ENCODE assay signal across 8 mouse cellular contexts in the genomic region with DNA sequence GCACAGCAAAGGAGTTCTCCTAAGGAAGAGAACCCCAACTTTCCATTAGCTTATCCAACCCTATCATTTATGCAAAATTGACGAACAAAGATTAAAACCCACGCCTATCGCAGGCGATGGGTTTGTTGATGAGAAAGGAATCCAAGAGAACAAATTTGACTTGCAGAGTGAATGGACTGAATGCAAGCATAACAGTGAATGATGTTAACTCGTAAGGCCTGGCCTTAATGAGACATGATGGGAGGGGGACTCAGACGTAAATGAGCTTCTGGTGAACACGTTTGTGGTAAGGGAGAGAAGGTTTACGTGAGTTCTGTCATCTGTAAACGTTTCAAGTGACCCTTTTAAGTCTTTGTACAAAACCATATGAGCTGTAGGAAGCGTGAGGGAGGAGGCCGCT. TPM values are rescaled to one million over a fixed set of nuclear protein-coding genes. Genes with fewer than 3 reads are reported as not detected.
DNase-seq lines count a peak whose midpoint lies in the region; ATAC-seq and TF ChIP-seq lines count a peak whose summit lies in the region.

No protein-coding gene starts in this region.

- H3K4me1 ChIP-seq in lung, embryonic 14.5 days (ENCODE audit: insufficient read depth) = no peaks in the 10 kb centered on the region
- peaks cover 15% of the 10 kb centered on the region for H3K4me1 ChIP-seq in forebrain, embryonic 16.5 days (replicated peaks; ENCODE audit: control insufficient read depth, insufficient read depth, low read length)
- H3K4me1 ChIP-seq in limb, embryonic 12.5 days (replicated peaks) = peaks cover 31% of the 10 kb centered on the region
- peaks cover 8% of the 10 kb centered on the region for H3K4me1 ChIP-seq in neural tube, embryonic 14.5 days (ENCODE audit: control insufficient read depth, insufficient read depth, low read length)

- peak overlapping the region; percentile 96 for H3K4me2 ChIP-seq in lung, embryonic 14.5 days
- H3K4me2 ChIP-seq in forebrain, embryonic 16.5 days (ENCODE audit: low read length) = peak overlapping the region; percentile 88
- H3K4me2 ChIP-seq in limb, embryonic 12.5 days = peak overlapping the region; percentile 100
- H3K4me2 ChIP-seq in neural tube, embryonic 14.5 days (ENCODE audit: low read depth, low read length) = peak overlapping the region; percentile 100

- TF ChIP-seq CTCF in lung, embryonic 14.5 days (IDR thresholded peaks at IDR 0.05; ENCODE audit: low read depth) = no peak

- DNase-seq in lung, embryonic 14.5 days = no peak
- DNase-seq in lung, postnatal 36 days = no peak
- no peak for DNase-seq in spleen, postnatal 4 days (ENCODE audit: low spot score in 2 of 2)
- no peak for DNase-seq in spleen, postnatal 10 days (ENCODE audit: low spot score in 2 of 2)

- H3K36me3 ChIP-seq in lung, embryonic 14.5 days (ENCODE audit: insufficient read depth) = no peaks in the 10 kb centered on the region
- no peaks in the 10 kb centered on the region for H3K36me3 ChIP-seq in forebrain, embryonic 16.5 days (ENCODE audit: control insufficient read depth, insufficient read depth)
- no peaks in the 10 kb centered on the region for H3K36me3 ChIP-seq in limb, embryonic 12.5 days
- H3K36me3 ChIP-seq in neural tube, embryonic 14.5 days (ENCODE audit: control insufficient read depth, insufficient read depth, low read length) = no peaks in the 10 kb centered on the region

- peak overlapping the region; percentile 53 for H3K4me3 ChIP-seq in lung, embryonic 14.5 days (ENCODE audit: low read depth, low read length)
- peak overlapping the region; percentile 50 for H3K4me3 ChIP-seq in forebrain, embryonic 16.5 days (replicated peaks; ENCODE audit: low read length)
- peak overlapping the region; percentile 57 for H3K4me3 ChIP-seq in limb, embryonic 12.5 days (replicated peaks)
- peak overlapping the region; percentile 56 for H3K4me3 ChIP-seq in neural tube, embryonic 14.5 days (ENCODE audit: low read depth, low read length)

- WGBS in lung, embryonic 14.5 days = 14% methylated on average over 11 of the region's 11 CpGs
- 7% methylated on average over 11 of the region's 11 CpGs for WGBS in forebrain, embryonic 16.5 days
- WGBS in limb, embryonic 12.5 days = 3% methylated on average over 11 of the region's 11 CpGs
- WGBS in neural tube, embryonic 14.5 days = 10% methylated on average over 11 of the region's 11 CpGs

- no peak for ATAC-seq in lung, embryonic 14.5 days (ENCODE audit: insufficient read depth)
- no peak for ATAC-seq in forebrain, embryonic 16.5 days
- ATAC-seq in limb, embryonic 12.5 days (ENCODE audit: insufficient number of reproducible peaks, insufficient read depth, low FRiP score, low TSS enrichment, low read depth) = no peak
- ATAC-seq in neural tube, embryonic 14.5 days (ENCODE audit: low read depth) = no peak
- no peak for ATAC-seq in frontal cortex, adult (ENCODE audit: low TSS enrichment)

- H3K9ac ChIP-seq in lung, embryonic 14.5 days = no peak overlapping the region; the same call in 1 of the 2 replicates
- peak overlapping the region; percentile 55; the same call in 1 of the 2 replicates for H3K9ac ChIP-seq in forebrain, embryonic 16.5 days (replicated peaks; ENCODE audit: low read depth, low read length)
- H3K9ac ChIP-seq in limb, embryonic 12.5 days (replicated peaks) = no peak overlapping the region
- H3K9ac ChIP-seq in neural tube, embryonic 14.5 days (replicated peaks; ENCODE audit: low read depth, low read length) = peak overlapping the region; percentile 61; the same call in 1 of the 2 replicates

- no peaks in the 10 kb centered on the region; the same call in 1 of the 2 replicates for H3K9me3 ChIP-seq in lung, embryonic 14.5 days (ENCODE audit: low read depth, low read length)
- H3K9me3 ChIP-seq in forebrain, embryonic 16.5 days (ENCODE audit: control insufficient read depth, low read length) = no peaks in the 10 kb centered on the region
- H3K9me3 ChIP-seq in limb, embryonic 12.5 days = no peaks in the 10 kb centered on the region
- H3K9me3 ChIP-seq in neural tube, embryonic 14.5 days (ENCODE audit: control insufficient read depth, low read length) = no peaks in the 10 kb centered on the region

- H3K27me3 ChIP-seq in lung, embryonic 14.5 days (ENCODE audit: insufficient read depth, low read length) = peaks cover 26% of the 10 kb centered on the region
- H3K27me3 ChIP-seq in forebrain, embryonic 16.5 days (replicated peaks; ENCODE audit: control insufficient read depth, insufficient read depth, low read length) = peaks cover 4% of the 10 kb centered on the region; the same call in 1 of the 2 replicates
- peaks cover 51% of the 10 kb centered on the region for H3K27me3 ChIP-seq in limb, embryonic 12.5 days
- peaks cover 6% of the 10 kb centered on the region for H3K27me3 ChIP-seq in neural tube, embryonic 14.5 days (ENCODE audit: control insufficient read depth, insufficient read depth, low read length)

- no peak overlapping the region for H3K27ac ChIP-seq in lung, embryonic 14.5 days (ENCODE audit: low read depth)
- H3K27ac ChIP-seq in forebrain, embryonic 16.5 days (ENCODE audit: low read length) = no peak overlapping the region
- no peak overlapping the region for H3K27ac ChIP-seq in limb, embryonic 12.5 days
- no peak overlapping the region for H3K27ac ChIP-seq in neural tube, embryonic 14.5 days (ENCODE audit: low read depth, low read length)

RNA-seq across cellular contexts. Expression of gene Intu, which starts 1.2 kb away (rescaled TPM):
- 3.7 and 4.1 TPM in 2 replicates for polyA plus RNA-seq in lung, embryonic 14.5 days (2014; fragmentation: Nextera tagmentation; extraction: Ambion mirVana)
- polyA plus RNA-seq in forebrain, embryonic 16.5 days (2015; fragmentation: Nextera tagmentation; extraction: Ambion mirVana) = 3.9 and 4.1 TPM in 2 replicates
- 3.6 and 3.8 TPM in 2 replicates for polyA plus RNA-seq in limb, embryonic 12.5 days (2016; fragmentation: Nextera tagmentation; extraction: Ambion mirVana)
- polyA plus RNA-seq in neural tube, embryonic 14.5 days (2014; fragmentation: Nextera tagmentation; extraction: Ambion mirVana) = 3.9 and 5.3 TPM in 2 replicates

Comparison
In these comparisons a context has a peak if more than half of its experiments do, and no peak if none do; other contexts are left out.
1. H3K9ac ChIP-seq: peak in forebrain, embryonic 16.5 days (single experiment) and neural tube, embryonic 14.5 days (single experiment); none in lung, embryonic 14.5 days (single experiment) and limb, embryonic 12.5 days (single experiment).
2. Peak in every context shown above with its lines, with median percentiles within 50 percentile points of each other: H3K4me2 ChIP-seq and H3K4me3 ChIP-seq.